Mouse (Mus musculus): Measurements from ENCODE around the gene Bank1.

- TF ChIP-seq POLR2A (IDR thresholded peaks at IDR 0.05; ENCODE audit: control insufficient read depth, extremely low read depth, insufficient read depth, low read length, poor library complexity) (no peak), CTCF (IDR thresholded peaks at IDR 0.05; ENCODE audit: borderline replicate concordance, control insufficient read depth, extremely low read depth, insufficient read depth, low read length, poor library complexity) (no peak)
Measured at GRCm38 (mm10) chr3:136302541-136302940, 23.3 kb downstream of the Bank1 start.
